Mouse (Mus musculus) limb, embryonic 10.5 days (tissue): ENCODE measurements around the gene Map2. TPM values are rescaled to one million over a fixed set of nuclear protein-coding genes. Genes with fewer than 3 reads are reported as not detected.

Experiments
- DNase-seq: peaks from one replicate; pipeline ENCODE4 v3.0.0-alpha.2; 2017; ENCODE audit warnings: low spot score
- H3K27ac ChIP-seq: fragments of 300-500 bp; sonication (generic); 2 replicates; pipeline ENCODE4 v1.5.1; 2016; ENCODE audit warnings: mild to moderate bottlenecking
- H3K27me3 ChIP-seq: fragments of 300-500 bp; sonication (generic); 2 replicates; pipeline ENCODE4 v1.6.1; 2016; ENCODE audit warnings: low read depth, mild to moderate bottlenecking; ENCODE audit not compliant: poor library complexity, severe bottlenecking
- H3K36me3 ChIP-seq: fragments of 300-500 bp; sonication (generic); 2 replicates; pipeline ENCODE4 v1.6.1; 2016; ENCODE audit warnings: mild to moderate bottlenecking, moderate library complexity
- H3K4me1 ChIP-seq: fragments of 300-500 bp; sonication (generic); 2 replicates; pipeline ENCODE4 v1.6.1; 2016
- H3K4me3 ChIP-seq: fragments of 300-500 bp; sonication (generic); 2 replicates; pipeline ENCODE4 v1.5.1; 2016; ENCODE audit warnings: mild to moderate bottlenecking, moderate library complexity
- H3K9me3 ChIP-seq: fragments of 300-500 bp; sonication (generic); replicated peaks from 2 replicates; pipeline ENCODE4 v1.6.1; 2016; ENCODE audit warnings: mild to moderate bottlenecking
- WGBS: fragments of 180-500 bp; shearing (Covaris S2); methylation state at CpG from one replicate; pipeline ENCODE4 v1.1.7; 2016; 5-methylcytosine and 5-hydroxymethylcytosine counted together
- polyA plus RNA-seq: library from polyadenylated mRNA; unstranded; fragments of >200 nt; fragmentation: Nextera tagmentation; extraction: Ambion mirVana; gene quantifications from 2 replicates; pipeline ENCODE4 v1.2.1, GENCODE M21; 2016

Gene Map2
- polyA plus RNA-seq, 1 experiment from 2014 or later: 14.8 TPM

DNA sequence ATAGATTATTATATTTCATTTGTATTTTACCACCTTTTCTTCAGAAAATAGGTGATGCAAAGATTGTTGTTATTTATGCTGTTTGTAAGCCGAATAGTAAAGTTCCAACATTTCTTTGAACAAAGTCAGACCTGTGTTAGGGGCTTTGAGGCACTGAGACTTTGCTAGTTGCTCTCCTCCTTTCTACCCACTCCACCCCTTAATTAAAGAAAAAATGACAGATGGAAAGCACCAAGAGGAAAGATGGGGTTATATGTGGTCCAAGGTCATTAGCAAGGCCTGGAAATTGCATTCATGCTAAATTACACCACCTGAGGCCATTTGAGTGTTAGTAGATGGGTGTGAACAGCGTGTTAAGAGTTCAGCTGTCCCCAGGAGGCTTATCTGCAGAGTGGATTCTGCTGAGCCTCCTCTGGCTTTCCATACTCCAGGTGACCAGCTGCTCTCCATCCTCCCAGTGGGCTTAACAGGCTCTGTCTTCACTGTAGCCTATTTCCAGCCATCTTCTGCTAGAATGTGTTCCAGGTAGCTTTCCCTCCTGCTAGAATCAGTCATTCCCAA lies 160.7 kb downstream of the Map2 start:
- Histone ChIP-seq H3K27ac (no peak overlapping the region), H3K36me3 (no peaks in the 10 kb centered on the region), H3K27me3 (no peaks in the 10 kb centered on the region), H3K9me3 (no peaks in the 10 kb centered on the region), H3K4me3 (no peak overlapping the region), H3K4me1 (0 out of 2 replicates have a peak, but pooled peaks cover 8% of the 10 kb centered on the region)
- 62% methylated on average over 2 of the region's 2 CpGs for WGBS
- no peak for DNase-seq

DNA sequence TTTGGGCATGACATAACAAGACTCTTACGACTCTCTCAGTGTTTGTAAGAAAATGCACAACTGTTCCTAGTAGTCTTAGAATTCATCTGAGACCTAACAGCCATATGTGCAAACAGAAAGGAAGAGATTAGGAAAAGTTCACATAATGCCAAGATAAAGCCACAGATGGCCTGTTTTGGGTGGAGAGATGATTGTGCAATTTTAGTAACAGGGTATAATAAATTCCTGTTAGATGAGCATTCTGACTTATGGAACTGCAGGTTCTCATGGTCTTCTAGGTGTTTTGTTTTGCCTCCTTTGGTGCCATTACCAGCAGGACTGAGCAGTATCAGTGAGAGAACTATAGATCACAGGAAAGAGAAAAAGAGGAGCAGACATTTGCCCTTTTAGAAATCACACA lies 164.1 kb downstream of the Map2 start:
- no peaks in the 10 kb centered on the region for H3K36me3 ChIP-seq
- no peak overlapping the region for H3K27ac ChIP-seq
- H3K4me1 ChIP-seq: 0 out of 2 replicates have a peak, but pooled peaks cover 4% of the 10 kb centered on the region
- H3K27me3 ChIP-seq: no peaks in the 10 kb centered on the region
- no peak overlapping the region for H3K4me3 ChIP-seq
- DNase-seq: no peak
- H3K9me3 ChIP-seq: no peaks in the 10 kb centered on the region
- WGBS: 95% methylated on average over 1 of the region's 1 CpGs

DNA sequence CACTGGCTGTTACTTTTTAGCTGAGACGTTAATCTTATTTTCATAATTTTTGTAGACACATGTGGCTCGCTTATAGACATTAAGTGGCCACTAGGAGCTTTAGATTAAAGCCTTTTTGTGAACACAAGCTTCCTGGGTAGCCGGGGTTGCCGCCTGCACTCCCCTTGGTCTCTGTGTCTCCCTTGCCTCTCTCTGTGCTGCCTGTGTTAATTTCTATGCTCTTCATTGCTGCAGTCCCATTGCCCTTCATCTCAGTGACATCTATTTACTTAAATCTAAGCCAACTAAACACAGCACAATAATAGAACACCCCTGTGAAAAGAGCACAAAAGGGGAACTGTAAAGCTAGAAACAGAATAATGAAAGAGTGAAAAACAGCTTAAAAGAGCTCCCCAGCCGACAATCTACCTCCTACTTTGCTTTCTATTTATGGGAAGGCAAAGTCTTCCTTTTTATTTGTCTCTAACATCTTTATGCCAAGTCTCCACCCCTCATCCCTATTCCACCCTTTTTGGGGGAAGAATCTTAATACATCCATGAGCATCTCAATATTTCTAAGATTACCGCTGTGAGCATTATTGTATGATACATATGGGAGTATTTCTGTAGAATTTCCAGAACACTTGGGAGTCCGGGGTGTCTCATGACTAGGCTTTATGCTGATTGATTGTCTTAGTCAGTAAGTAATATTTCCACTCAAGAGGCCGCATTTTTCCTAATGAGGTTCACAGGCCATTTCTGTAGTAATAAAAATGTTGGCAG lies 173.5 kb downstream of the Map2 start:
- no peak for DNase-seq

DNA sequence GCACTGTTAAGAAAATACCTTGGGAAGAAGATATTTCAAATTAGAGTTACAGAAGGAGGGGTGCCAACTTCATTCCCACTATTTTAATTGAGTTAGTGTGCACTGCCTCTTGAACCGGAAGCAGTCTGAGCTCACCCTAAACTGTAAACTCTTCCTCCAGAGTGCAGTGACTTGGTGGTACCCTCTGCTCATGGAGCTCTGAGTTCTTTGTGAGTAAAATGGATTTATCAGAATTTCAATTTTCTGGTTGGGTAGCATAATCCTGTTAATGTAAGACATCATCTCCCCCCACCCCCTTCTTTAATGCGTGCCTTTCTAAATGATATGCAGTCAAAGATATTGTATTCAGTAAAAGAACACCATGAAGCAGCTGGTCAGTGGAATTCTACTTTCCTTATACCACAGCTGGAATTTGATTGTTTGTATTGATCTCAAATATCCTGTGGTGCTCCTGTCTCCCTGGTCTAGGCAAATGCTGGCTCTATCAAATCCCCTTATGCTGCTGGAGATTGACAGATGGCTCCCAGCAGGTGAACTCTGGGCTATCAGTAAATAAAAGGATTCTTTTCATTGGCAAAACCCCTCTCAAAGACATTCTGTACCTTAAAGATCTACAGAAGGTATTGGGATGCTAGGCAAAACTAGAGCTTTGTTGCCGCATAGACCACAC lies 174.2 kb downstream of the Map2 start:
- Histone ChIP-seq H3K4me1 (no peaks in the 10 kb centered on the region), H3K36me3 (no peaks in the 10 kb centered on the region), H3K4me3 (no peak overlapping the region), H3K9me3 (no peaks in the 10 kb centered on the region), H3K27me3 (no peaks in the 10 kb centered on the region), H3K27ac (no peak overlapping the region)
- 86% methylated on average over 3 of the region's 3 CpGs for WGBS
- DNase-seq: no peak

More for the DNA sequence above, 173.5 kb downstream of the Map2 start:
- no peaks in the 10 kb centered on the region for H3K9me3 ChIP-seq
- H3K36me3 ChIP-seq: no peaks in the 10 kb centered on the region
- H3K27ac ChIP-seq: no peak overlapping the region
- WGBS: 76% methylated on average over 8 of the region's 8 CpGs
- no peaks in the 10 kb centered on the region for H3K4me1 ChIP-seq
- H3K27me3 ChIP-seq: no peaks in the 10 kb centered on the region
- H3K4me3 ChIP-seq: no peak overlapping the region

DNA sequence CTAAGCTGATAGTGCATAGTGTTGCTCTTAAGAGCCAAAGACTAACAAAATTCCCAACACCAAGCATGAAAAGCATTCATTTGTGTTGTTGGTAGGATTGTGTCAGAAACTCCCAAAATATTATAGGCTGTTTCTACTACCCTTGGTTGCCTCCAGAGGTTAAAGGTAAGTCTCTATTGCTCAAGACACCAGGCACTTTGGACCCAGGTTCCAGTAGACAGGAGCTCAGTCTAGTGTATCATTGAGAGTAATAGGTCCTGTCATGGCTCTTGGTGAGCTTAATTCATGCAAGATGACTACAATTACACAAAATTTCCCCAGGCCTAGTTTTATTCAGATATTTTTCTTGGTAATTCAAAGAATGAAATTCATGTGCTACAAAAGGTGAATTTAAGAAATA lies 176.3 kb downstream of the Map2 start:
- H3K27ac ChIP-seq: no peak overlapping the region
- H3K36me3 ChIP-seq: no peaks in the 10 kb centered on the region
- H3K9me3 ChIP-seq: no peaks in the 10 kb centered on the region
- no peak overlapping the region for H3K4me3 ChIP-seq
- no peak for DNase-seq
- no peaks in the 10 kb centered on the region for H3K27me3 ChIP-seq
- no peaks in the 10 kb centered on the region for H3K4me1 ChIP-seq

DNA sequence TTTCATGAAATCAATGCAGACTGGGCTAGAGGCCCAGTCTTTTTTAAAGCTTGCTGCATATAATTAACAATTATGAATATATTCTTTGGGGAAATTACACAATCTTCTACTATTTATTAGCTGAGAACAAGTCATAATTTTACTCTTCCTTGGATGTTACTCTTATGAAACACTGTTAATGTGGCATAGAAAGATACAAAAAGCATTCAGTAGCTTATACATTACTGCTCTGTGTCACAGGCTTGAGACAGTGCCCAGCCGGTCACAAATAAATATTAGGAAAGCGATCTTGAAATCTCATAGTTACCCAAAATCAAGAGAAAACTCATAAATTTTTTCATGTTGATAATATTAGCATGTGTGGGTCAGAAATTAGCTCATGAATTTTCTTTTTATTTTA lies 186.7 kb downstream of the Map2 start:
- DNase-seq: no peak
- Histone ChIP-seq H3K9me3 (no peaks in the 10 kb centered on the region), H3K4me3 (no peak overlapping the region), H3K27me3 (no peaks in the 10 kb centered on the region), H3K4me1 (no peaks in the 10 kb centered on the region), H3K27ac (no peak overlapping the region), H3K36me3 (no peaks in the 10 kb centered on the region)
- WGBS: 96% methylated on average over 2 of the region's 2 CpGs

DNA sequence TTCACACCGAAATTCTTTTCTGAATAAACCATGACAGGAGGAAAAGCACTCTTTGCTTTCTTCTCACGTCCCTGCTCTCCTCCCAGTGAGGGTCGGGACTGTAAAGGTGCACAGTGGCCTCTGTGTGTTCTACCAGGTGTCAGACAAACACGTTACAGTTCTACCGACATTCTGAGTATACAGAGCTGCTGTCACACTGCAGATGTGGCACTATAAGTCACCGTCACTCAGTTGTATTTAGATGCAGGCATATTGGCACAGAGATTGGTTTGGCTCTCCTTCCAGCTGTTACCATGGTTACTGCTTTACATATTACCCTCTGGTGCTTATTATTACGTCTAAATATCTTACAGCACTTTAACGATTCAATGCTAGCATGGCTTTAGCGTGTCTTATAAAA lies 188.2 kb downstream of the Map2 start:
- no peaks in the 10 kb centered on the region for H3K9me3 ChIP-seq
- DNase-seq: no peak
- no peaks in the 10 kb centered on the region for H3K27me3 ChIP-seq
- no peaks in the 10 kb centered on the region for H3K4me1 ChIP-seq
- H3K27ac ChIP-seq: no peak overlapping the region
- no peak overlapping the region for H3K4me3 ChIP-seq
- 90% methylated on average over 9 of the region's 9 CpGs for WGBS
- H3K36me3 ChIP-seq: no peaks in the 10 kb centered on the region

DNA sequence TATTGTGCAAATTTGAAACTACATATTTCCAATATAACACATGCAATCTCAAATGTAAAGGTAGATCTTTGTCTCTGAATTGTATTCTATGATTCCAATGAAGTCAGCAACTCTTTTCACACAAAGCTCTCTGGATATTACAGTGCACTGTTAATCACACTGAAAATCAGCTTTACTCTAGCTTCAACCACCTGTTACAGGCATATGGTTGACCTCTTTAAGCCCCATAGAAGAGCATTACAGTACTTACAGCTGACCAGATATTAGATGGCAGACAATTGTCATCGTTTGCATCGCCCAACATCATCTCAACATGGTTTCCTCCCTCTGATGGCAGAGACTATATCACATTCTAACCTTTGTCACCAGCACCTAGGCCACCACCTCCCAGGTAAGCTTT lies 189.3 kb downstream of the Map2 start:
- Histone ChIP-seq H3K4me3 (no peak overlapping the region), H3K4me1 (no peaks in the 10 kb centered on the region), H3K9me3 (no peaks in the 10 kb centered on the region), H3K36me3 (no peaks in the 10 kb centered on the region), H3K27ac (no peak overlapping the region), H3K27me3 (no peaks in the 10 kb centered on the region)
- WGBS: 84% methylated on average over 2 of the region's 2 CpGs
- no peak for DNase-seq

DNA sequence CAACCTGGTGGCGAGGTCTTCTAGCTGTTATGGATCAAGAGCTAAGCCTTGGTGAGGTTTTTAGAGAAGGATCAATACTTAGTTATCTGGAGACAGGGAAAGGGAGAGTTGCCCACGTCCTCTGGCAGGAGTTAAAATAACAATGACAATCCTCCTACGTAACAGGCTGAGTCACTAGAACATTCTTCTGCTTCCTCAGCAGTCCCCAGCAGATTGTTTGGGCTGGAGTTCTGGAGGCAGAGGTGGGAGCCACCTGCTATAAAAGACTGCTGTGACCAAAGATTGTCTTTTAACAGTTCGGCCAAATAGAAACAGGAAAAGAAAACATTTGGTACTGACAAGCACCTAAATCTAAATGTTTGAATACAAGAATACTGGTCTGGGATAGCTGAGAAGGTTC lies 190.5 kb downstream of the Map2 start:
- DNase-seq: no peak
- Histone ChIP-seq H3K4me3 (no peak overlapping the region), H3K4me1 (no peaks in the 10 kb centered on the region), H3K27me3 (no peaks in the 10 kb centered on the region), H3K36me3 (no peaks in the 10 kb centered on the region), H3K9me3 (no peaks in the 10 kb centered on the region), H3K27ac (no peak overlapping the region)
- WGBS: 79% methylated on average over 4 of the region's 4 CpGs

DNA sequence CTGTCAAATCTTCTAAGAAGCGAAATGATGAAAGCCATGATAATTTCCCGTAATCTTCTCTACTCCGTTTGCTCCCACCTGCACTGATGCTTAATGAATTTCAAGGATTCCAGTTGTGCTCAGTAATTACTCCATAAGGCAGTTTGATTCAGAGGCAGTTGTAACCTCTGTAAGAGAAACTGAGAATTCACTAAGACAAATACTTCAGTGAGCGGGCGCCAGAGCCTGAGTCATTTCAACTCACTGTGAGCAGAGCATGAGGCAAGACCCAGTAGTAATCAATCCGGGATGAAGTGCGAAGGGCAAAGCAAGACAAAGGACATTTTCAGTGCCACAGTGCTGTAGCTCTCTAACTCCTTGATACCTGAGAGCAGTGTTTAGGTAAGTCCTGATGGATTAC lies 194.4 kb downstream of the Map2 start:
- no peak for DNase-seq
- Histone ChIP-seq H3K36me3 (no peaks in the 10 kb centered on the region), H3K9me3 (no peaks in the 10 kb centered on the region), H3K27ac (no peak overlapping the region), H3K4me1 (no peaks in the 10 kb centered on the region), H3K4me3 (no peak overlapping the region), H3K27me3 (no peaks in the 10 kb centered on the region)
- 89% methylated on average over 7 of the region's 7 CpGs for WGBS

DNA sequence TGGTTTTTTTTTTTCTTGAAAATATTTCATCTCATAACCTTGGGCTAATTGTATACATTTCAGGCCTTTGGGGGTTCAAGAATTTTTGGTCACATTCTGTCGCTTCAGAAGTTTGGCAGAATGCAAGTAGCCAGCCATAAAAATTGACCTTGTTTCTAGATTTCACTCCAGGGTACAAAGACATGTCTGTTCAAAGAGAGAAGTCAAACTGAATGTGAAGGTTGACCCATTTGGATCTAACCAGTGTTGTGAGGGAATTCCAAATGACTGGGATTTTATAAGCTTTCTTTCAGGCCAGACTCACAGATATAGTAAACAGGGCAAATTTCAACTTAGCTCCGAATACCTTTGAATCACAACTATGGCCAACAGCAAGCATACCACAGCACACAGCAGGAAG lies 196.3 kb downstream of the Map2 start:
- WGBS: 86% methylated on average over 2 of the region's 2 CpGs

DNA sequence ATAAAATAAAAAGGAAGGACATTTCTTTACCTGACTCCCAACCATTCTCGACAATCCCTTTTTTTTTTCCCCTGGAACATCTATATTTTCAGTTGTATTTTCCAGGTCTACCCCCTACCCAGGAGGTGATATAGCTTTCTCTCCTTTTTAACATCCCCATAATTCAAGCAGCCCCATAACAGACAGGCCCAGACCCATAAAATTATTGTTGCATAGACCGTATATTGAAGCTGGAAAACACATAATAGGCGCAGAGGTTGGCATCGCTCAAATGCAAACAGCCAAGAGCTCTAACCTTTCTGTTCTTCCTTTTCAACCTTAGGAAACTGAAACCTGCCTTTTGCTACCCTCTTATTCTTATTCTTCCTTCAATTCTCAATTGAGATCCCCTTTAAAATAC lies 211.2 kb downstream of the Map2 start:
- H3K4me3 ChIP-seq: no peak overlapping the region
- 92% methylated on average over 4 of the region's 4 CpGs for WGBS

More for the DNA sequence above, 196.3 kb downstream of the Map2 start:
- no peak for DNase-seq
- no peaks in the 10 kb centered on the region for H3K36me3 ChIP-seq
- H3K27me3 ChIP-seq: no peaks in the 10 kb centered on the region
- H3K27ac ChIP-seq: no peak overlapping the region
- no peaks in the 10 kb centered on the region for H3K4me1 ChIP-seq
- no peak overlapping the region for H3K4me3 ChIP-seq
- H3K9me3 ChIP-seq: no peaks in the 10 kb centered on the region

DNA sequence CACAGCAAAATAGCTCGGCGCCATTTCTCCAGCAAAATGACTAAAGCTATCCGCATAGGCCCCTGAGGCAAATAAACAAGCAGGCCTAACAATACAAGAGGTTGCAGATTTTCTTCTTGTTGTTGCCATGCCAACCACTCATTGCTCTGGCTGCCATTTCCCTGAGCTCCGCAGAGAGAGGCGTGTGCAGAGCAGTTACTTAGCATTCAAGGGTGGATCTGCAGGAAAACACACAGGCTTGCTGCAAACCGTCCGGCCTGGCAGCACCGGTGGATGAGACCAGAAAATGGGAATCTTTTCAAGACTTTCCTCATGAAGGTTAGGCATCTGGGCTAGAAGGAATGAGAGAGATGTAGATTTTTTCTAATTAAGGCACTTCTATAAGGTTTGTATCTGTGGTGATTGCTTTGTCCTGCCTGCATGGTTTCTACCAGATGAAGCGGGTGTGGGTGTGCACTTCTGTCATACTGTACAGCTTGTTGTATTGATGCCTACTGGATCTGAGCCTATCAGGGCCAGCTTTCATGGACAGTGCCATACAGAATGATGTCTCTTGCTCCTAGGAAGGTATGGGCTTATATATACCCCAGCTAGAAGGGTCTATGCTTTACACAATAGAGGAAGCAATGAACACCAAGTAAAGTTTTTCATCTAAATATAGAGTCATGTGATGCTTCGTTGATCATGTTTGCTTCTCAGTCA lies 211.8 kb downstream of the Map2 start:
- no peaks in the 10 kb centered on the region for H3K36me3 ChIP-seq
- no peak overlapping the region for H3K4me3 ChIP-seq
- no peaks in the 10 kb centered on the region for H3K9me3 ChIP-seq
- 0 out of 2 replicates have a peak, but pooled peaks cover 4% of the 10 kb centered on the region for H3K4me1 ChIP-seq
- WGBS: 76% methylated on average over 10 of the region's 10 CpGs
- no peaks in the 10 kb centered on the region for H3K27me3 ChIP-seq
- no peak overlapping the region for H3K27ac ChIP-seq
- no peak for DNase-seq

More for the DNA sequence above, 211.2 kb downstream of the Map2 start:
- no peak for DNase-seq
- Histone ChIP-seq H3K4me1 (0 out of 2 replicates have a peak, but pooled peaks cover 4% of the 10 kb centered on the region), H3K27me3 (no peaks in the 10 kb centered on the region), H3K27ac (no peak overlapping the region), H3K9me3 (no peaks in the 10 kb centered on the region), H3K36me3 (no peaks in the 10 kb centered on the region)
